Mouse (Mus musculus): ENCODE data around the gene Dppa2. TPM values are rescaled to one million over a fixed set of nuclear protein-coding genes. Genes with fewer than 3 reads are reported as not detected.

The Dppa2 gene
- not detected in 2 replicates for polyA plus RNA-seq (2015; fragmentation: Nextera tagmentation; extraction: Ambion mirVana)

GRCm38 (mm10) chr16:48303509-48303908, at the start of gene Dppa2:
Dppa2 (plus strand) TSS chr16:48303908.

GRCm38 (mm10) chr16:48283517-48283916, 20.2 kb upstream of the Dppa2 start, which contains the start of gene Dppa4:
Dppa4 (plus strand) TSS chr16:48283733.

Other genes starting within 250 kb of the Dppa2 start
- gene Dppa4, start 20.2 kb upstream of the Dppa2 start, polyA plus RNA-seq (2015; fragmentation: Nextera tagmentation; extraction: Ambion mirVana): 0.18 TPM in 1 of 2 replicates, not detected in the other
- gene Gm5485, start 108.5 kb downstream of the Dppa2 start, polyA plus RNA-seq (2015; fragmentation: Nextera tagmentation; extraction: Ambion mirVana): not detected in 2 replicates
- not detected in 2 replicates for gene Morc1, start 127.3 kb downstream of the Dppa2 start, polyA plus RNA-seq (2015; fragmentation: Nextera tagmentation; extraction: Ambion mirVana)